Mouse (Mus musculus): ENCODE results near the gene Olfr535. TPM values are rescaled to one million over a fixed set of nuclear protein-coding genes. Genes with fewer than 3 reads are reported as not detected.
"Not testable (repeated sequence)": the region's sequence is repeated elsewhere in the genome, so short reads cannot be mapped to it uniquely, and the experiment has no call there.

Gene Olfr535
- polyA plus RNA-seq (2015; fragmentation: Nextera tagmentation; extraction: Ambion mirVana), result not detected in 2 replicates

DNA sequence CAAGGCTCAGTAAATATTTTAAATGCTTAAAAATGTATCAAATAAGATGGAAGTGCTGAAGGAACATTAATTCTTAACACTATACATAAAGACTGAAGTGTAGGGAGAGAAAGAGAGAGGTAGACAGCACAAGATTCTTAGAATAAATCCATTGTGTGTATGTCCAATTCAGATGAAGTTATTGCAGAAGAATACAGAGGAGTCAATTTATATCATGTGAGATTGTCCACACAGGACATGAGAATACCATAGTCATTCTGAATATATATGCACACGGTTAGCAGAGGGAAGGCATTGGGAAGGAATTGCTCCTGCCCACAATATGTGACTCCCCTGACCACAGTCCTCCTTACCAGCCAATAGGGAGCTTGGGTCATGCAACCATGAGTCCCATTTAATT, at the start of gene Olfr535:
TSS of gene Olfr535 (plus strand) at position 301 of the 400 bp plus-strand sequence.
- 71% methylated on average over 1 of the region's 1 CpGs for WGBS
- no peak for ATAC-seq
- Histone ChIP-seq H3K4me3 (no peak within 1 kb of the TSS), H3K27me3 (no peaks in the 10 kb centered on the region), H3K9ac (no peak within 1 kb of the TSS), H3K4me2 (no peak within 1 kb of the TSS), H3K36me3 (ENCODE audit: poor library complexity, severe bottlenecking) (no peaks in the 10 kb centered on the region), H3K4me1 (no peaks in the 10 kb centered on the region), H3K9me3 (replicated peaks) (no peaks in the 10 kb centered on the region), H3K27ac (no peak within 1 kb of the TSS)

DNA sequence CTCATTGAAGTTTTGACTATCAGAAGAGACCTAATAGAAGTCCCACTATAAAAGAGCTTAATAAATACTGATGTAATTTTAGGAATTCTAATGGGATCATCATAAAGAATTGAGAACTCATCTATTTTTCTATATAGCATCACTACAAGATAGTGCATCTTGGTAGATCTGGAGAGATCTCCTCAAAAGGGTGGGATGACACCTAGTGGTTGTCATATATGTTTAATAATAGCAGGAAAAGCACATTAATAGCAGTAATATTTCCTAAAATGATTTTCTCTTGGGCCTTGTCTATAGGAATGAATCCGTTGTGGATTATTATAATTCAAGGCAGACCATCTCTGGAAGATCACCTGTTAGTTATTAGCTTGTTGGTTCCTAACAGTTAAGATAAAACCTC, 40.9 kb upstream of the Olfr535 start:
- WGBS, result 86% methylated on average over 1 of the region's 1 CpGs
- H3K27ac ChIP-seq, result no peak overlapping the region
- no peak overlapping the region for H3K4me3 ChIP-seq
- H3K27me3 ChIP-seq, result no peaks in the 10 kb centered on the region
- H3K4me1 ChIP-seq, result no peaks in the 10 kb centered on the region
- H3K4me2 ChIP-seq, result no peak overlapping the region
- ATAC-seq, result no peak
- no peaks in the 10 kb centered on the region; the same call in 1 of the 2 replicates for H3K9me3 ChIP-seq (replicated peaks)
- H3K9ac ChIP-seq, result no peak overlapping the region
- no peaks in the 10 kb centered on the region for H3K36me3 ChIP-seq (ENCODE audit: poor library complexity, severe bottlenecking)

DNA sequence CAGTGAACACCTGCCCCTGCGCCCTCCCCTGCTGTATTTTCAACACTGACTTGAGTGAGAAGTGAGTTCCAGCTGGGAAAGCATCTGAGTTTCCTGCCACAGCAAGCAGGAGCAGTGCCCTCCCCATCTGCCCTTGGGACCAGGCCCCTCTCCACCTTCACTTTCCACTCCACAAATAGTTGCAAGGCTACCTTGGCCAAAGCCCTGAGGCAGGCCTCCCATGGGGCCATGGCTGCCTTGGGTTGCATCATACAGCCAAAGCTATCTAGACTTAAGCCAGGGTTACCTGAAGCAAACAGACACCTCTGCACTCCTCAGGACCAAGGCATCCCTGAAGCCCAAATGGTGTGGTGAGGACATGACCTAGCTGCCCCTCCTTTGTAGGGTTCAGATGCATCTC, 20.9 kb upstream of the Olfr535 start, which contains the start of gene Olfr533:
TSS of gene Olfr533 (plus strand) at position 301 of the 400 bp plus-strand sequence.
- H3K9ac ChIP-seq; H3K9me3 ChIP-seq (replicated peaks); H3K4me1 ChIP-seq; H3K4me2 ChIP-seq; H3K36me3 ChIP-seq (ENCODE audit: poor library complexity, severe bottlenecking); H3K27ac ChIP-seq; ATAC-seq; H3K4me3 ChIP-seq; H3K27me3 ChIP-seq: not testable (repeated sequence)
- WGBS, result 63% methylated on average over 1 of the region's 1 CpGs

DNA sequence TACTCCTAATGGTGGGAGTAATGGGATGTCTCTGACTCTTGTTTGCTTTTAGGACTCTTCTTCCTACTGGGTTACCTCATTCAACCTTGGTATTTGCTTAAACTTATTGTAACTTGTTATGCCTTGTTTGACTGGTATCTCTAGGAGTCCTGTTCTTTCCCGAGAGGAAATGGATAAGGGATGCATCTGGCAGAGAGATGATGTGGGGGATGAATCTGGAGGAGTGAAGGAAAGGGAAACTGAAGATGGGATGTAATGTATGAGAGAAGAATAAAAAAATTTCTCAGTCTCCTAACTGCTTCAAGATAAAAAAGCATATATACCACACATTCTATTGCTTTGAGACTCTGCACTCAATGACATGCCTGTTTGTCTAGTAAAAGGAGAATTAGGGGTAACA, 6.1 kb upstream of the Olfr535 start:
- Histone ChIP-seq H3K4me2 (no peak overlapping the region), H3K4me1 (no peaks in the 10 kb centered on the region), H3K27me3 (no peaks in the 10 kb centered on the region), H3K9ac (no peak overlapping the region), H3K9me3 (replicated peaks) (peaks cover 12% of the 10 kb centered on the region), H3K4me3 (no peak overlapping the region), H3K36me3 (ENCODE audit: poor library complexity, severe bottlenecking) (no peaks in the 10 kb centered on the region), H3K27ac (no peak overlapping the region)
- WGBS, result 81% methylated on average over 1 of the region's 1 CpGs
- no peak for ATAC-seq

DNA sequence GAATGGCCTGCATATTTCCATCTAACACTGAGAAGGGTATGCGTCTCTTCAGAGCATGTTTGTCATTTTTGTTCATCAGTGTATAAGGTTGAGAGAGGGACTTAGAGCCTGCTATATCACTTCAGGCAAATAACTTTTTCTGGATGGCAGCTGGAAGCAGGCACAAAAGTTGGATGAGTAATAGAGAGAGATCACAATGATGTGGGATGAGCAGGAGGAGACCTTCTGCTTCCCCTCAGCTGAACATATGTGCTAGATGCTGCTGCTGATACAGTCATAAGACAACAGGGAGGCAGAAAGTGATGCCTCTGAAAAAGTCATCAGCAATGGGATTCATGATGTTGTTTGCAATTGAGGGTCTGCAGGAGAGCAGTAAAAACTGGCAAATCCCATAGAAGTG, 5.3 kb upstream of the Olfr535 start:
- Histone ChIP-seq H3K27ac (no peak overlapping the region), H3K9me3 (replicated peaks) (peaks cover 12% of the 10 kb centered on the region), H3K4me2 (no peak overlapping the region), H3K4me1 (no peaks in the 10 kb centered on the region), H3K4me3 (no peak overlapping the region), H3K27me3 (no peaks in the 10 kb centered on the region), H3K36me3 (ENCODE audit: poor library complexity, severe bottlenecking) (no peaks in the 10 kb centered on the region), H3K9ac (no peak overlapping the region)
- no peak for ATAC-seq
- 90% methylated on average over 1 of the region's 1 CpGs for WGBS

DNA sequence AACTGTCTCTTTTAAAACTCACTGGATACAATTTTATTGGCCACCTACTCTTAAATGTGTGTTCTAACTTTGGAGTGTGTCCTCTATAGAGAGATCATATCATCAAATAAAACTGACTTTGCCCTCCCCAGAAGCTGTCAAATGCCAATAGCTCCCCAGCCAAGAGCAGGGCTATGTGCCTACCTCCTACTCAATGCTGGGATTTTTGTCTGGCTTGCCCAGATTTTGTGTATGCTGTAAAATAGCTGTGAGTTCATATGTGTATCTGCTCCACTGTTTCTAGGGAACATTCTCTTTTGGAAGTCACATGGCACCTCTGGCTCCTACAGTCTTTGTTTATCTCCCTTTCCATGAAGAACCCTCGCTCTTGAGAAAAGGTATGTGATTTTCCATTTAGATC, 5.0 kb downstream of the Olfr535 start:
- Histone ChIP-seq H3K27me3 (no peaks in the 10 kb centered on the region), H3K9ac (no peak overlapping the region), H3K36me3 (ENCODE audit: poor library complexity, severe bottlenecking) (no peaks in the 10 kb centered on the region), H3K4me2 (no peak overlapping the region), H3K4me3 (no peak overlapping the region), H3K27ac (no peak overlapping the region), H3K9me3 (replicated peaks) (no peaks in the 10 kb centered on the region), H3K4me1 (no peaks in the 10 kb centered on the region)
- no peak for ATAC-seq
- 82% methylated on average over 1 of the region's 1 CpGs for WGBS

DNA sequence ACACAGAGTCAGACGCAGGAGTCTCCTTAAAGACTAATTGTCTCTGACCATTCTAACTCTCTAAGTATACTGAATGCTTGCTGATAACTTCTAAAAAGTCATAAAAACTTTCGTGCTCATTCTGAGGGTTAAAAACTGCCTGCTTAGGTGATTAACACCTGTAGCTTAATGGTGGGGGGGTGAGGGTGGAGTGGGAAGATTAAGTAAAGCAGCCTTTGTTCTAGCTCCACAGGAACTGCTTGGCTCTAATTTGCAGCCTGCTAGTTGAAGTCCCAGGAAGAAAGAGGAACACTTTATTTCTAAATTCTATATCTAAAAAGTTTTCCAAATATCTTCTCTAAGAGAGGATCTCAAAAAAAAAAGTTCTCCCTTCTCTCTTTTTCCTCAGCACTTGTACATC, 10.2 kb downstream of the Olfr535 start:
- WGBS, result 39% methylated on average over 2 of the region's 2 CpGs

DNA sequence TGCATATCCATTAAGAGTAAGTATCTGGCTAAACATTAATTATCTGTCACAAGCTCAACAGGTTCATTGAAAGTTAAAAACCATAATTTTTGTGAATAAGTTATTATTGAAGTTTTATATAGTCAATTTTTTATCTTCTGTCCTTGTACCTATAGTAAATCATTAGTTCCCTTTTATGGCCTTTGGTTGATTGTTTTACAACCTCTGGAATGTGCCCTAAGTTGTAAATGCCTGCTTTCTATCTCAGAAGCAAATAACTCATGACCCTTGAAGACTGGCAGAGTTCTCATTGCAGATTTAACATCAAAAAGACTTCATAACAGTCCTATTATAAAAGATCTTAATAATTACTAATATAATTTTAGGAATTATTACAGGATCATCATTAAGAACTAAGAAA, 10.7 kb downstream of the Olfr535 start:
- H3K27ac ChIP-seq, result no peak overlapping the region
- no peaks in the 10 kb centered on the region for H3K36me3 ChIP-seq (ENCODE audit: poor library complexity, severe bottlenecking)
- no peak overlapping the region for H3K9ac ChIP-seq
- no peaks in the 10 kb centered on the region for H3K27me3 ChIP-seq
- no peaks in the 10 kb centered on the region for H3K9me3 ChIP-seq (replicated peaks)
- no peak for ATAC-seq
- H3K4me1 ChIP-seq, result no peaks in the 10 kb centered on the region
- H3K4me2 ChIP-seq, result no peak overlapping the region
- no peak overlapping the region for H3K4me3 ChIP-seq

More for the DNA sequence above, 10.2 kb downstream of the Olfr535 start:
- ATAC-seq, result no peak
- Histone ChIP-seq H3K9me3 (replicated peaks) (no peaks in the 10 kb centered on the region), H3K27ac (no peak overlapping the region), H3K27me3 (no peaks in the 10 kb centered on the region), H3K36me3 (ENCODE audit: poor library complexity, severe bottlenecking) (no peaks in the 10 kb centered on the region), H3K4me3 (no peak overlapping the region), H3K4me1 (no peaks in the 10 kb centered on the region), H3K4me2 (no peak overlapping the region), H3K9ac (no peak overlapping the region)

DNA sequence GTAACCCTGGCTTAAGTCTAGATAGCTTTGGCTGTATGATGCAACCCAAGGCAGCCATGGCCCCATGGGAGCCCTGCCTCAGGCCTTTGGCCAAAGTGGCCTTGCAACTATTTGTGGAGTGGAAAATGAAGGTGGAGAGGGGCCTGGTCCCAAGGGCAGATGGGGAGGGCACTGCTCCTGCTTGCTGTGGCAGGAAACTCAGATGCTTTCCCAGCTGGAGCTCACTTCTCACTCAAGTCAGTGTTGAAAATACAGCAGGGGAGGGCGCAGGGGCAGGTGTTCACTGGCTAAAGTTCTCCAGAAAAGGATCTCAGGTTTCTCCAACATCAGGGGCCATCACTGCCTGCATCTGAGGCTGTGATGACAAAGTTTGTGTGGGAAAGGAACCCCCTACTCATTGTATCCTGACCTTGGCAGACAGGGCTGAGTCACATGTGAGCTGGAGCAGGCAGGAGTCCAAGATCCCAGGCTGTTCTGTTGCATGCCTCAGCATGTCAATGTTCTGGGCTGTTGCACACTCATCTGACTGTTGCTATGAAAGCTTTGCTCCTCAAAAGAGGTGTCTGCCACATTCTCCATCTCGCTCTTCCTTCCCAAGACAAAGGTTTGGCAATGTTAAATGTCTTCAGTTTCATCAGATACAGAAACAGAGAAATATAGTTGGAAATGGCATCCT, 23.5 kb downstream of the Olfr535 start, which contains the start of gene Olfr536:
TSS of gene Olfr536 (minus strand) at position 51 of the 676 bp plus-strand sequence.
- not testable (repeated sequence) for H3K4me2 ChIP-seq; H3K9ac ChIP-seq; ATAC-seq; H3K27me3 ChIP-seq; H3K27ac ChIP-seq; H3K36me3 ChIP-seq (ENCODE audit: poor library complexity, severe bottlenecking); H3K4me1 ChIP-seq; H3K9me3 ChIP-seq (replicated peaks); H3K4me3 ChIP-seq
- WGBS, result 59% methylated on average over 2 of the region's 2 CpGs

DNA sequence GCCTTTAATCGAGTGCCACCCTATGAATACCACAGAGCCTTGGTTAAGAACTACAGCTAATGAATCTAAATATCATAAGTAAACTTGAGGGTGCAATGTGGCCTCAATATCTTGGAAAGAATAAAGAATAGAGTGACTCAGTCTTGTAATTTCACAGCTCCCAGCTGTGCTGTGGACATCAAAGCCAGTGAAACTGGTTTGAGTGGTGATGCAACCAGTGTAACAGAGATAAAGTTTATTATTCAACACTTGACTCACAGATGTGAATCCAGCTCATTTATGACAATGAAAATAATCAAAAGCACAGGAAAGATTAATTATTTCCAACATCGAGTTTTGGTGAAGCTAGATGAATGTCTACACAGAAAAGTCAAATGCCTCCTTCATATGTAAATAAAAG, 55.7 kb downstream of the Olfr535 start:
- H3K4me2 ChIP-seq, result no peak overlapping the region
- ATAC-seq, result no peak
- 81% methylated on average over 2 of the region's 2 CpGs for WGBS
- no peak overlapping the region for H3K9ac ChIP-seq
- H3K4me1 ChIP-seq, result no peaks in the 10 kb centered on the region
- H3K9me3 ChIP-seq (replicated peaks), result no peaks in the 10 kb centered on the region
- no peaks in the 10 kb centered on the region for H3K27me3 ChIP-seq
- H3K36me3 ChIP-seq (ENCODE audit: poor library complexity, severe bottlenecking), result no peaks in the 10 kb centered on the region
- no peak overlapping the region for H3K27ac ChIP-seq
- no peak overlapping the region for H3K4me3 ChIP-seq

Other genes starting within 250 kb of the Olfr535 start
- gene 5830411N06Rik, start 236.9 kb upstream of the Olfr535 start, polyA plus RNA-seq (2015; fragmentation: Nextera tagmentation; extraction: Ambion mirVana), result not detected in 2 replicates
- not detected in 2 replicates for gene Olfr525, start 163.4 kb upstream of the Olfr535 start, polyA plus RNA-seq (2015; fragmentation: Nextera tagmentation; extraction: Ambion mirVana)
- not detected in 2 replicates for gene Olfr527, start 150.2 kb upstream of the Olfr535 start, polyA plus RNA-seq (2015; fragmentation: Nextera tagmentation; extraction: Ambion mirVana)
- not detected in 2 replicates for gene Olfr60, start 122.5 kb upstream of the Olfr535 start, polyA plus RNA-seq (2015; fragmentation: Nextera tagmentation; extraction: Ambion mirVana)
- gene Olfr530, start 107.9 kb upstream of the Olfr535 start, polyA plus RNA-seq (2015; fragmentation: Nextera tagmentation; extraction: Ambion mirVana), result not detected in 2 replicates
- not detected in 2 replicates for gene Olfr531, start 81.3 kb upstream of the Olfr535 start, polyA plus RNA-seq (2015; fragmentation: Nextera tagmentation; extraction: Ambion mirVana)
- not detected in 2 replicates for gene Olfr532, start 62.6 kb upstream of the Olfr535 start, polyA plus RNA-seq (2015; fragmentation: Nextera tagmentation; extraction: Ambion mirVana)
- gene Olfr533, start 20.8 kb upstream of the Olfr535 start, polyA plus RNA-seq (2015; fragmentation: Nextera tagmentation; extraction: Ambion mirVana), result not detected in 2 replicates
- gene Olfr536, start 23.2 kb downstream of the Olfr535 start, polyA plus RNA-seq (2015; fragmentation: Nextera tagmentation; extraction: Ambion mirVana), result not detected in 2 replicates
- gene Olfr538, start 83.7 kb downstream of the Olfr535 start, polyA plus RNA-seq (2015; fragmentation: Nextera tagmentation; extraction: Ambion mirVana), result not detected in 2 replicates
- 0.04 TPM in 1 of 2 replicates, not detected in the other for gene Olfr46, start 117.1 kb downstream of the Olfr535 start, polyA plus RNA-seq (2015; fragmentation: Nextera tagmentation; extraction: Ambion mirVana)
- gene Olfr61, start 144.8 kb downstream of the Olfr535 start, polyA plus RNA-seq (2015; fragmentation: Nextera tagmentation; extraction: Ambion mirVana), result not detected in 2 replicates
- gene Olfr53, start 162.2 kb downstream of the Olfr535 start, polyA plus RNA-seq (2015; fragmentation: Nextera tagmentation; extraction: Ambion mirVana), result not detected in 2 replicates
- gene Olfr539, start 175.7 kb downstream of the Olfr535 start, polyA plus RNA-seq (2015; fragmentation: Nextera tagmentation; extraction: Ambion mirVana), result 0.01 TPM in 1 of 2 replicates, not detected in the other
- gene Olfr45, start 197.7 kb downstream of the Olfr535 start, polyA plus RNA-seq (2015; fragmentation: Nextera tagmentation; extraction: Ambion mirVana), result not detected in 2 replicates
- not detected in 2 replicates for gene Olfr541, start 213.1 kb downstream of the Olfr535 start, polyA plus RNA-seq (2015; fragmentation: Nextera tagmentation; extraction: Ambion mirVana)

Data from forebrain, embryonic 13.5 days (tissue).